Comparison of ENCODE assay signal across 11 mouse cellular contexts in genomic region chr6:134925673-134926337, GRCm38 (mm10). TPM values are rescaled to one million over a fixed set of nuclear protein-coding genes. Genes with fewer than 3 reads are reported as not detected.
DNase-seq lines count a peak whose midpoint lies in the region; ATAC-seq lines count a peak whose summit lies in the region.
"Had no signal": no experiment of that assay in that cellular context is flagged by ENCODE, and none has a peak within 500 bp of the region (broad histone marks: within the 10 kb centered on the region; RNA-seq: fewer than 3 reads in every experiment).

No protein-coding gene starts in this region.

- no peak overlapping the region for H3K9ac ChIP-seq in heart, embryonic 15.5 days
- no peak overlapping the region for H3K9ac ChIP-seq in neural tube, embryonic 11.5 days (ENCODE audit: low read length)
- H3K9ac ChIP-seq in neural tube, embryonic 15.5 days (replicated peaks), result no peak overlapping the region
- peak overlapping the region; percentile 41 for H3K9ac ChIP-seq in liver, embryonic 12.5 days

- peaks cover 6% of the 10 kb centered on the region; the same call in 1 of the 2 replicates for H3K36me3 ChIP-seq in heart, embryonic 15.5 days
- H3K36me3 ChIP-seq in neural tube, embryonic 11.5 days (ENCODE audit: control insufficient read depth, insufficient read depth, low read length), result no peaks in the 10 kb centered on the region
- no peaks in the 10 kb centered on the region for H3K36me3 ChIP-seq in neural tube, embryonic 15.5 days
- peaks cover 29% of the 10 kb centered on the region for H3K36me3 ChIP-seq in liver, embryonic 12.5 days

- no peaks in the 10 kb centered on the region for H3K27me3 ChIP-seq in heart, embryonic 15.5 days
- no peaks in the 10 kb centered on the region for H3K27me3 ChIP-seq in neural tube, embryonic 11.5 days (ENCODE audit: control insufficient read depth, insufficient read depth, low read length)
- no peaks in the 10 kb centered on the region for H3K27me3 ChIP-seq in neural tube, embryonic 15.5 days (replicated peaks)
- H3K27me3 ChIP-seq in liver, embryonic 12.5 days (replicated peaks), result no peaks in the 10 kb centered on the region

- no peak for ATAC-seq in heart, embryonic 15.5 days (replicated peaks; ENCODE audit: insufficient number of reproducible peaks, insufficient read depth, low FRiP score, low read depth)
- ATAC-seq in neural tube, embryonic 11.5 days (ENCODE audit: insufficient read depth, low FRiP score, low TSS enrichment), result no peak
- ATAC-seq in neural tube, embryonic 15.5 days (ENCODE audit: low FRiP score), result no peak
- no peak for ATAC-seq in liver, embryonic 12.5 days

- peak overlapping the region; percentile 21; the same call in 1 of the 2 replicates for H3K4me2 ChIP-seq in heart, embryonic 15.5 days
- peak overlapping the region; percentile 14; the same call in 1 of the 2 replicates for H3K4me2 ChIP-seq in neural tube, embryonic 11.5 days (ENCODE audit: low read depth)
- H3K4me2 ChIP-seq in neural tube, embryonic 15.5 days, result no peak overlapping the region
- H3K4me2 ChIP-seq in liver, embryonic 12.5 days, result peak overlapping the region; percentile 41

- H3K9me3 ChIP-seq in heart, embryonic 15.5 days (replicated peaks), result no peaks in the 10 kb centered on the region
- H3K9me3 ChIP-seq in neural tube, embryonic 11.5 days (ENCODE audit: control insufficient read depth, low read length), result no peaks in the 10 kb centered on the region
- H3K9me3 ChIP-seq in neural tube, embryonic 15.5 days (replicated peaks), result no peaks in the 10 kb centered on the region
- H3K9me3 ChIP-seq in liver, embryonic 12.5 days (replicated peaks), result no peaks in the 10 kb centered on the region
- H3K9me3 ChIP-seq: G1E had no signal

- no peak for DNase-seq in heart, adult 8-10 months (ENCODE audit: low spot score)
- no peak for DNase-seq in neural tube, embryonic 11.5 days (ENCODE audit: low spot score)
- no peak for DNase-seq in left cerebral cortex, adult 11 months (ENCODE audit: low spot score)
- no peak for DNase-seq in frontal cortex, postnatal 14 days (ENCODE audit: low spot score in 2 of 2)
- DNase-seq in testis, postnatal 10 days (ENCODE audit: low spot score), result no peak
- DNase-seq: adrenal gland, postnatal 25 days; thymus, adult 18-20 months had no signal

- WGBS in heart, embryonic 15.5 days, result 69% methylated on average over 4 of the region's 4 CpGs
- WGBS in neural tube, embryonic 11.5 days, result 71% methylated on average over 4 of the region's 4 CpGs
- WGBS in neural tube, embryonic 15.5 days, result 60% methylated on average over 4 of the region's 4 CpGs
- WGBS in liver, embryonic 12.5 days (ENCODE audit: insufficient replicate concordance), result 68% methylated on average over 4 of the region's 4 CpGs

- 0 out of 2 replicates have a peak overlapping the region, but pooled peaks have one; percentile 4 for H3K4me3 ChIP-seq in heart, embryonic 15.5 days
- no peak overlapping the region for H3K4me3 ChIP-seq in neural tube, embryonic 11.5 days (ENCODE audit: low read depth, low read length)
- no peak overlapping the region for H3K4me3 ChIP-seq in neural tube, embryonic 15.5 days (replicated peaks)
- peak overlapping the region; percentile 11; the same call in 1 of the 2 replicates for H3K4me3 ChIP-seq in liver, embryonic 12.5 days

- H3K4me1 ChIP-seq in heart, embryonic 15.5 days (replicated peaks), result peaks cover 41% of the 10 kb centered on the region
- peaks cover 12% of the 10 kb centered on the region; the same call in 1 of the 2 replicates for H3K4me1 ChIP-seq in neural tube, embryonic 11.5 days (ENCODE audit: control insufficient read depth, insufficient read depth, low read length)
- peaks cover 50% of the 10 kb centered on the region for H3K4me1 ChIP-seq in neural tube, embryonic 15.5 days
- peaks cover 50% of the 10 kb centered on the region for H3K4me1 ChIP-seq in liver, embryonic 12.5 days

- no peak overlapping the region for H3K27ac ChIP-seq in heart, embryonic 15.5 days
- H3K27ac ChIP-seq in neural tube, embryonic 11.5 days (ENCODE audit: low read depth, low read length), result no peak overlapping the region
- H3K27ac ChIP-seq in neural tube, embryonic 15.5 days (replicated peaks), result no peak overlapping the region
- H3K27ac ChIP-seq in liver, embryonic 12.5 days, result peak overlapping the region; percentile 36; the same call in 1 of the 2 replicates

RNA-seq across cellular contexts. Expression of gene Cdkn1b, which starts 5.6 kb away (rescaled TPM):
- 14.4 and 18.4 TPM in 2 replicates for polyA plus RNA-seq in heart, embryonic 15.5 days (2015; fragmentation: Nextera tagmentation; extraction: Ambion mirVana)
- 10 to 100 TPM; 29.5 to 43.4 (median 38.7) TPM for total RNA-seq in heart, adult 8-10 months (2022)
- polyA plus RNA-seq in neural tube, embryonic 11.5 days (2014; fragmentation: Nextera tagmentation; extraction: Ambion mirVana), result 17.8 and 20.7 TPM in 2 replicates
- polyA plus RNA-seq in neural tube, embryonic 15.5 days (2015; fragmentation: Nextera tagmentation; extraction: Ambion mirVana), result 15.7 and 17.3 TPM in 2 replicates
- polyA plus RNA-seq in liver, embryonic 12.5 days (2016; fragmentation: Nextera tagmentation; extraction: Ambion mirVana), result 9.5 and 9.9 TPM in 2 replicates

RNA-seq across cellular contexts. Expression of gene Gpr19, which starts 27.4 kb away (rescaled TPM):
- 8.7 and 10.3 TPM in 2 replicates for polyA plus RNA-seq in heart, embryonic 15.5 days (2015; fragmentation: Nextera tagmentation; extraction: Ambion mirVana)
- 1 to 10 TPM; 2.6 to 5.8 (median 3.9) TPM for total RNA-seq in heart, adult 8-10 months (2022)
- polyA plus RNA-seq in neural tube, embryonic 11.5 days (2014; fragmentation: Nextera tagmentation; extraction: Ambion mirVana), result 27.4 and 31.0 TPM in 2 replicates
- polyA plus RNA-seq in neural tube, embryonic 15.5 days (2015; fragmentation: Nextera tagmentation; extraction: Ambion mirVana), result 31.2 and 37.0 TPM in 2 replicates
- polyA plus RNA-seq in liver, embryonic 12.5 days (2016; fragmentation: Nextera tagmentation; extraction: Ambion mirVana), result 7.1 and 8.4 TPM in 2 replicates

RNA-seq across cellular contexts. Expression of gene Apold1, which starts 55.7 kb away (rescaled TPM):
- polyA plus RNA-seq in heart, embryonic 15.5 days (2015; fragmentation: Nextera tagmentation; extraction: Ambion mirVana), result 8.2 and 8.8 TPM in 2 replicates
- 1 to 10 TPM; 4.8 to 7.5 (median 5.6) TPM for total RNA-seq in heart, adult 8-10 months (2022)
- polyA plus RNA-seq in neural tube, embryonic 11.5 days (2014; fragmentation: Nextera tagmentation; extraction: Ambion mirVana), result 2.8 and 3.2 TPM in 2 replicates
- 4.0 and 4.1 TPM in 2 replicates for polyA plus RNA-seq in neural tube, embryonic 15.5 days (2015; fragmentation: Nextera tagmentation; extraction: Ambion mirVana)
- polyA plus RNA-seq in liver, embryonic 12.5 days (2016; fragmentation: Nextera tagmentation; extraction: Ambion mirVana), result 2.2 and 2.3 TPM in 2 replicates

Comparison
In these comparisons a context has a peak if more than half of its experiments do, and no peak if none do; other contexts are left out.
1. H3K4me3 ChIP-seq: peak in heart, embryonic 15.5 days (single experiment) and liver, embryonic 12.5 days (single experiment); none in neural tube, embryonic 11.5 days (single experiment) and neural tube, embryonic 15.5 days (single experiment).